Mouse (Mus musculus) erythroid progenitor cell, adult 5-6 weeks (primary cell): ENCODE results near the gene Aff1. TPM values are rescaled to one million over a fixed set of nuclear protein-coding genes. Genes with fewer than 3 reads are reported as not detected.

Source experiments
- ATAC-seq: replicated peaks from 2 replicates; pipeline ENCODE4 v1.8.0; 2016; ENCODE audit warnings: moderate number of reproducible peaks, mild to moderate bottlenecking, moderate TSS enrichment, inconsistent platforms; ENCODE audit not compliant: poor library complexity, low FRiP score, severe bottlenecking
- total RNA-seq, 2 experiments: library from RNA; stranded (forward) in 1 of 2; stranded (reverse) in 1 of 2; fragments of 150-400 nt in 1 of 2; fragments of 186-747, 209-891 nt in 1 of 2; gene quantifications; 2 replicates each; pipeline versions ENCODE4 v1.2.3 to v1.2.4; 2015 to 2017; ENCODE audit warnings: low replicate concordance in 2 of 2

Gene Aff1
- total RNA-seq, 2 experiments from 2014 or later, result 67.4 to 147 TPM

DNA sequence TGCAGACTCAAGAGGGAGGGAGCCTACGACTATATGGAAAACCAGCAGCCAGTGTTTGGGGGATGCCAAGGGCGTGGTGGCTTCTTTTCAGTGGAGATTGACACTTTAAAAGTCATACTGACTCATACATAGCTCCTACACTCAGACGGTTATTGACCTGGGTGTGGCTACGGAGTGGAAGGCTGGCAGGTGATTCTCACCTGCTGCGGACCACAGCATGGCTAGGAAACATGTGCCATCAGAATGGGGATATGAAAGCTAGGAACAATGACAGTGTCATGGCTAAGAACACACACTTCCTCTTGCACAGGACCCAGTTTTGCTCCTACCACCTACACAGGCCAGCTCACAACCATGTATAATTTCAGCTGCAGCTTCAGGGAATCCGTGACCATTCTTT, 52.4 kb downstream of the Aff1 start:
- ATAC-seq, result no peak

- ATAC-seq, result peak; percentile 51
These were observed 53.5 kb downstream of the Aff1 start for GRCm38 (mm10) chr5:103745635-103746034.

DNA sequence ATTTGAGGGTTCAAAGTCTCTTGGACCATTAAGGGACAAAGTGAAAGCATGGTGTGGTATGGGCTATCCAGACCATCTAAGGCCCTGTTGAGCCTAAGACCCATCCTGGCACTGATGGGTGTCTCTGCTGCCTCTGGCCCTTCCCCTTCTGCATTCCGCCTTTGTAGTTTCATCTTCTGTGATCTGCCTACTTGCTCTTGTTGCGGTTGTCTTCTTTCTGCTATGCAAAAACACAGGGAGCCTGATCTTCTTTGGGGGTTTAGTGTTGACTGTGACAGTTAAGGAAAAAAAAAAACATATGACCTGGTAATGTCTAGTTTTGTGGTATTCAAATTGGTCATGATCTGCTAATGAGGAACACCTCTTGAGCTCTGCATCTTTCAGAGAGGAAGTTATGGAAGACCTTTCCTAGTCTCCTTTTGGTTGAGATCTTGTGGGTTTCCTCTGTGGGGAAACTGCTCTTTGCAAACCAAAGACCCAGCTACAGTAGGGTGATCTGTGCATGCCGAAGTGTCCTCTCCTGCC, 54.4 kb downstream of the Aff1 start:
- no peak for ATAC-seq

GRCm38 (mm10) chr5:103747098-103747497, 54.9 kb downstream of the Aff1 start:
- ATAC-seq, result no peak

DNA sequence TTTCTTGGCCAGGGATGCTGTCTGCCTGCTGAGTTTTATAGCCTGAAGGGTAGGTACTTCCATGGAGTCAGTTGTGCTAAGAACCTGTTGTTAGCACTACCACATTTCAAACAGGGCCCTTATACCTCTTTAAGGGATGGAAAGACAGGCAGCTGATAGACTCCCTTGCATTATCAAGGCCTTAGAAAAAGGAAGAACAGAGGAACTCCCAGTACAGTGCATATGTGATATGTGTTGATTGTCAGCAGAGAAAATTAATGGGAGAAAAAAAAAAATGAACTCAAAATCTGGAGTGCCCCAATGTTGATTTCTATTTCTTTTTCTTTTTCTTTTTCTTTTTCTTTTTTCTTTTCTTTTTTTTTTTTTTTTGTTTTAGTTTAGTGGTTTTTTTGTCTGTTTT, 56.2 kb downstream of the Aff1 start:
- ATAC-seq, result no peak

DNA sequence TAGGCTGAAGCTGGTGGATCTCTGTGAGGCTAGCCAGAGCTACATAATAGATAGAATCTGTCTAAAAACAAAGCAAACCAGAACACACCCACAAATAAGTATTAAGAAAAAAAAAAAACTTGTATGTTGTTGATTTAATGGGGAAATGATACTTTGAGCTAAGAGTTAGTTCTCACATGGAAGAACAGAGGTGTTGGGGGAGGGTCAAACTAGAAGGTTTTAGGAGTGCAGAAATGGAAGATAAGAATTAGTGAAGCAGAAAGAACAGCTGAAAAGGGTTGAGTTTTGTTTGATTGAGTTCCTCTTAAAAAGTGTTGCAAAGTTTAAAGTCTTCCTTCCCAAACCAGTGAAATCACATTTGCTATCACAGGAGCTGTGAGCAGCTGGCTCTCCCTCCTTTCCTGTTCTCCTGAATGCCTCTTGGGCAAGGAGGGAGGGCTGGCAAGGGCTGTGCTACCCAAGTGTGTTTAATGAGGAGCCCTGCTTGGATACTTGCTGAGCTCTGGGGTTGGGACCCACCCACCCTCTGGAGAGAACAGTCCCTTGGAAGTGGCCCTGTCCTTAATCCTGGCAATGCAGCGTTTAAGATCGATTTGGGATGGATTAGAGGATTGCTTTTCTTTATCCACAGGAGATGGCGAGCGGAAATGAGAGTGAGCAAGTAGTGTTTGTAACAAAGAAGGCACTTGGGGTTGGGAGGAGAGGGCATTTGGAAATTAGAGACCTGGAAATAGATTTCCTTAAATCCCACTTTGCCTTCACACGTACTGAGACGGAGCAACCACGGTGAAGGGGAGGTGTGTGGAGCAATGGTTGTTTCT, 57.5 kb downstream of the Aff1 start:
- ATAC-seq, result no peak

DNA sequence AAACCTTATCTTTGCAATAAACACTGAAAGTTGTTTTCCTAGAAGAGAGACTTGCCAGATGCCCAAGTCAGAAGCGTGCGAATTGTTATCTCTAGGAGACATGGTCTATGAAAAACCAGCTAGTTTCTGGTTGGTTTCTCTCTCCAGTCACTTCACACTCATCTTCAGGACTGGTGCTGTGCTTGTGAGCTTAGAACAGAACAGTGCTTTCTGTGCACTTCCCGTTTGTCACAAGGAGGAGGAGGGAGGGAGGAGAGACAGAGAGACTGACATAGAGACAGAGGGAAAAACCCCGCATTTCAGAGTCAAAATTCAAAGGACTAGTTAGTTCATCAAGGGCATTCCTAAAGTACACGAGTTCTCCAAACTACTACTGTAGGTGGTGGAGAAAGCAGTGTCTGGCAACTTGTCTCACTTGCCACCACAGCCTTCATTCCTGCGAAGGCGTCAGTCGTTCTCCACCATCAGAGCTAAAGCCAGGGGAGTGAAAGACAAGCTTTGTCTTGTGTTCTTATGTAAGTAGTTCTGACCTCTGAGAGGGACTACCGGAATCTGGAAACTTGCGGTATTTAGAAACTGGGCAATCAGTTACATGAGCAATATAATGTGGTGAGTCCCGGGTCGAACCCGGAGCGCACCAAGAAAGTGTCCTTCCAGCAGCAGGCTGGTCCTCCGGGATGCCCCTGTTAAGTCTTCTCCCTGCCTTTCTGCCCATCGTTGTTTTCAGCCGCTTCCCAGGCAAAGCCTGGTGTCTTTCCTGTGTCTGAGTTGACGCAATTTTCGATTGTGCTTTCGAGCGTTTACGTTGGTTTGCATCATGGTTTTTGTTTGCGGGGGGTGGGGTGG, 60.7 kb downstream of the Aff1 start:
- ATAC-seq, result peak; percentile 53

DNA sequence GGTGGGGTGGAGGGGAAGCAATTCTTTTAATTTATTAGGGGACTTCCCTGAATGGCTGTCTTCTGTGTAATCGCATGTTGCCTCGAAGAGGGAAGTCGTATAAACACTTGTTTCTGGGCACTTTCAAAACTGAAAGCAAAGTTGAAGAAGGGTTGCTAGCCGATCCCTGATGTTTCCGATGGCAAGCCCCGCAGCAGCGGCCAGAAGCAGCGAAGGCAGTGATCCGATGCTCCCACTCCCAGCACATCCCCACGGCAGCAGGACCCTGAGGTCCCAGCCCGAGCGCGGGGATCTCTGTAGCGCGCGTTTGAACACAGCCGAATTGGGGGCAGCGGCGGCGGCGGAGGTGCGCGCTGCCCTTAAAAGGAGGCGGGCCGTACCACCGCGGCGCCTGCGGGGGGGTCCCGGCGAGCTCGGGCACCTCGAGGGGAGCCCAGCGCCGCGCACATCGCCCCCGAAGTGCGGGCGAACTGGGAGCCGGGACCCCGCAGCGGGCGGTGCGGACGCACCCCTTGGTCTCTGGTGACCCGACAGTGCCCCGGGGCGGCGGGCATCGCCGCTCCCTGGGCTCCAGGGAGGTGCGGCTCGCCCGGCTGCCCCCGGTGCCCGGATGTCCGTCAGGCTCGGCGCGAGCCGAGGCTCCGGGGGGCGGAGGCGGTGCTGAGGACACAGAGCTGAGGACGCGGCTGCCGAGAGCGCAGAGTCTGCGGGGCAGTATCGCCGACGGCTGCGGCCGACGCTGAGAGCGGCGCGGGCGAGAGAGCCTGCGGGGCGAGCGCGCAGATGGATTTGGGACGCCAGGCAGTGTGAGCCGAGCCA, 61.5 kb downstream of the Aff1 start:
- ATAC-seq, result peak; percentile 84

DNA sequence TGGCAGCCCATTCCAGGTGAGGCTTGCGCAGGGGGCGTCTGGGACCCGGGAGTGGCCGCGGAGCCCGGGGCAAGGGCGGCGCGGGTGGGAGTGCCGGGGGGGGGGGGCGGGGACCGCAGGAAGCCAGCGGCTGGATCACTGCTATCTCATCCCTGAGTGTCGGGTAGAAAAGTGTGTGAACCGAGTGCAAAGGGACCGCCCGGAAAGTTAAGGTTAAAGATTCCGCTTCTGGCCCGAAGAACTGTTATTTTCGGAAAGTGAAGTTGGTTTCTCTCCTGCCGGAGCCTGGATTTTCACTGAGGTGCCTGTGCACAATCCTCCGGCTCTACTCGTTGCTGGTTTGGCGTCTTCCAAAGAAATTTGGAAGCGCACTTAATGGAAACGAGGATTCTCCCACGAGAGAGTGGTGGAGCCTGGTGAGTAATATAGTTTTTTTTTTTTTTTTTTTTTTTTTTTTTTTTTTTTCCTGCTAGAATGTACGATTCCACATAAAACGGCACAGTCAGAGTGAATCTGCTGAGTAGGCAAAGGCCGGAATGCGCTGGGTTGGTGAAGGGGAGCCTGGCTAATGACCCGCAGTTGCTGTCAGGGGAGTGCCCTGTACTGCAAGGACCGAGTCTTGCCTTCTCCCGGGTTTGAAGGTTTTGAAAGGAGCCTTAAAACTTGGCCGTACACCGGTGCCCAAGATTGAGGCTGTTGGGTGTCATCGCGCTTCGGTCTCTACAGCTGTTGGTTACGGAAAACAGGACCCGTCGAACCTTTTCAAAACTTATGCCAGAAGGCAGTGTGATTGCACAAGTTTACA, 62.4 kb downstream of the Aff1 start:
- ATAC-seq, result peak; percentile 48

GRCm38 (mm10) chr5:103755135-103755487, 62.9 kb downstream of the Aff1 start:
- no peak for ATAC-seq

DNA sequence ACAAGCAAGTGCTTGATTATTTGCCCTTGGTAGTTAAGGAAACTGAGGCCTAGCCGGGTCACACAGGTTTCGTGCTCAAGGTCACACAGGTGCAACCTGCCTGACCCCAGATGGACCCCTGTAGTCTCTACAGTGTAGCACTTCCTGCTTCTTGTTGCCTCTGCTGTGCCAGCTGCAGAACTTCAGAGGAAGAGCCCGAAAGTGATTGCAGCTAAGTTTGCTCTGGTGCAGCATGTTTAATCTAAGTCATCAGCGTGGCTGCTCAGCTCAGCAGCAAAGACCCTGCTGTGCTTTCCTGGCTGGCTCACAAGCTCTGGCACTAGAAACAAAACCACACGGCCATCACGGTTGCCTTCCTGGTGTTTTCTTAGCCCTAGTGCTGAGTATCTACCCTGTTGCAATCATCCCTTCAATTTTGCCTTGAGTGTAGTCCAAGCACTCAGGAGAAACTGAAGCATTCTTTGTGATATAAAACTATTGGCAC, 64.1 kb downstream of the Aff1 start:
- no peak for ATAC-seq

DNA sequence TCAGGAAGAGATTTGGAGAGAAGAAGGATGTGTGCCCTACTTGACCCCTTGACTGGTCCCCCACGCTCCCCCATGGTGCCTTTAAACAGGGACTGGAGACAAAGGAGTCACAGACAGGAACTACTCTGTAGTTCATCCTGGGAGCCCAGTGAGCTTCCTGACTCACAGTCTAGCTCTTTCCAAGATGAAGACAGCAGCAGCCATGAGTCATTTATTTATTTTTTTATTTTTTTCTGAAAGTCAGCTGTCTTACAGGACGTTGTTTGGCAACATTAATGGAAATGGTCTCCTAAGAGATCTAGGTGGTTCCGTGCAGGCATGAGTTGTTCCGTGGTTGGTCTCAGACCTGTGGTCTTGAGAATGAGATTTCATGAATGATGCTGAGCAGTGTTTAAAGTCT, 66.3 kb downstream of the Aff1 start:
- ATAC-seq, result no peak

DNA sequence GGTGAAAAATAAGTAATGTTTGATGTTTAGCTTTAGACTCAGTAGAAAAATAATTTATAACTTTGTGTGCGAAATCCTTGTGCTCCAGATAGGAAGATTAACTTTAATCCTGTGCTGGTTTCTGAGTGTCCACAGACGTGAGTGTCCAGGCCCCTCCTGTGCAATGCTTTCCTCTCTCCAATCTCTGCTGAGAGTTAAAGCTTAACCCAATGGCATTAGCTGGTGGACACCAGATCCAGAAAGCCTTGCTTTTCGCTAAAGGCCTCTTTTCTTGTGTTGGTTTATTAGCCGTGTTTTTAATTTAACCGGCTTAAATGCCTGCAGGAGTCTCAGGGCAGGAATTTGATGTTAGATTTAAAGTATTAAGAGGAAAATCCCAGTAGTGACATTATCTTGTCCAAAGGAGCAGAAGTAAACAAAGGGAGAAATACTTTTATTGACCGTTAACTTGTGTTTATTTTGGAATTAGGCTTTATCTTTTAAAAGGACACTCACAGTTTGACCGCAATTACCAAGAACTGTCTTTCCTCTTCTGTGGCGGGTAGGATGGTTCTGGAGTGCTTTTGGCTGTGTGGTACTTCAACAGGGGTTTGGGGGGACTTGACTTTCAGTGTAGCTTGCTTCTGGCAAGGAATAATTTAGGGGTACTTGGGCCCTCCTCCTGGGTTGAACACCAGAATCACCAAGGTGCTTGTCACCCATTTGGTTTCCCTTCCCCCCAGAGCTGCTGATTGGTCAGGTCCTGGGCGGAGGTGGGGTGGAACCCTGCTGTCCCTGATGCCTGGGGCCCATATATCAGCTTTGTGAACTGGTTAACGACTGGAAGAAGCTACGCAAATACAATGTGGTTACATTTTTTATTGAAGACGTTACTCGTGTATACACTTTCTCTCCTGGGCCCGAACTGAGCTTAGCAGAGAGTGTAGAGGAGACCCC, 67.6 kb downstream of the Aff1 start:
- peak; percentile 92 for ATAC-seq

- peak; percentile 66 for ATAC-seq
These were observed 68.4 kb downstream of the Aff1 start for GRCm38 (mm10) chr5:103760425-103761131.

DNA sequence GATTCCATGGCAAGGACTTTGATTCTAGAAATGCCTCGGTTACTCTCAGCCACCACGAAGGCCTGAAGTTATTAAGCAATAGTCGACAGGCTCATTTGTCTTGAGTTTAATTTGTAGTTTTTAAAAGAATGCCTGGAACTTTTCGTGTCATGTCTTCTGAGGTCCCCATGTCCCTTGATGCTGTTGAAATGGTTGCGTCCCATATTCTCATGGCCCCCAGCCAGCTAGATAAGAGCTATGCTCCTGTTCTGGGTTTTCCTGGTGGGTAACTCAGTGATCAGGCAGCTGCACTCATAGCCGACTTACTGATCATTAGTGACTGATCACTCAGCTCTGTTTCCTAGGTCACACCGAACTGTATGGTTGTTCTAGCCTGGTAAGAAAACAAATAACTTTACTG, 69.6 kb downstream of the Aff1 start:
- no peak for ATAC-seq

DNA sequence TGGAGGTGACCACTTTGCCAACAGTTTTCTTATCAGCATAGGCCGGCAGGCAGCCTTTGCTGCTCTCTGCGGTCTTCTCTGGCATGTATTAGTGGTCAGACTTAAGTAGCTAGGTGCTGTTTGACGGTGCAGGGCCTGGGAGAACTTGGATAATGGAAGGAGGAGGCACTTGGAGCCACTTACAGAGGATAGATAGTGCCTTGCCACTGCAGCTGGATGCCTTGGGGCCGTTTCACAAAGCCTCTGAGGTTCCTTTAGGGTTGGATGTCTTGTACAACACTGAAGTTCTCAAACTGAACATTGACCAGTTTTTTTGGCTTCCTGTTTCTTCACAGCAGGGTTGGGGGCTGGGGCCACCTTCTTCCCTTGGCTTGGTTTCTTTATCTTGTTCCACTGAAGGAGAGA, 70.7 kb downstream of the Aff1 start:
- no peak for ATAC-seq

DNA sequence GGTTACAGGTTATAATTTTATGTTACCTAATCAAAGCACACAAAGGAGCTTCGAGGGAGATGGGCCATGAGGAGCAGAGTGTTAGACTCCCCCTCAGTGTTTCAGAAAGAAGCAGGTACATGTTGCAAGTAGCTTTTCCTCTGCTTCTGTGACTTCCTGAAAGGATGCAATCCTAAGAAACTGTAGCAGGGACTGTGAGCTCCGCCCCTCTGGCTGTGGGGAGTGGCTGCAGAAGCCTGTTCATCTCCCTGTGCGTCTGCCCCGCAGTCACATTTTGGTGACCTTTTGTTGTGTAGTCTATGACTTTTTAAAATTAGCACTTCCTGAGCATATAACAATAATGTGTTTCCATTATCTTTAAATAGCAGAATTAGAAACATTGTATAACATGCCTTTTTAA, 73.2 kb downstream of the Aff1 start:
- no peak for ATAC-seq
